Mouse (Mus musculus) testis, adult 2 months (tissue): ENCODE data around the gene Kcns1. TPM values are rescaled to one million over a fixed set of nuclear protein-coding genes. Genes with fewer than 3 reads are reported as not detected.

ENCODE experiments used
- H3K27ac ChIP-seq: fragments of 200-500 bp; 2 replicates; pipeline ENCODE4 v1.5.1; 2012; ENCODE audit warnings: low read depth, low read length; ENCODE audit not compliant: control insufficient read depth, insufficient read depth
- H3K27me3 ChIP-seq: fragments of 200-500 bp; 2 replicates; pipeline ENCODE4 v1.6.1; 2012; ENCODE audit warnings: mild to moderate bottlenecking, low read length, moderate library complexity; ENCODE audit not compliant: control insufficient read depth, insufficient read depth
- H3K36me3 ChIP-seq: fragments of 200-500 bp; 2 replicates; pipeline ENCODE4 v1.6.1; 2012; ENCODE audit warnings: mild to moderate bottlenecking, low read length; ENCODE audit not compliant: control insufficient read depth, insufficient read depth
- H3K4me1 ChIP-seq: fragments of 200-500 bp; 2 replicates; pipeline ENCODE4 v1.6.1; 2012; ENCODE audit warnings: low read length; ENCODE audit not compliant: control insufficient read depth, insufficient read depth
- H3K4me3 ChIP-seq: fragments of 200-500 bp; 2 replicates; pipeline ENCODE4 v1.5.1; 2012; ENCODE audit warnings: low read depth, mild to moderate bottlenecking, low read length, moderate library complexity, mixed read lengths; ENCODE audit not compliant: control insufficient read depth
- CTCF ChIP-seq: fragments of 200-500 bp; IDR thresholded peaks from 2 replicates; pipeline ENCODE4 v1.5.1; 2012; ENCODE audit warnings: low read depth, mild to moderate bottlenecking, inconsistent platforms, low read length, moderate library complexity; ENCODE audit not compliant: control insufficient read depth, insufficient read depth, insufficient replicate concordance
- POLR2A ChIP-seq: fragments of 200-500 bp; IDR thresholded peaks from 2 replicates; pipeline ENCODE4 v1.6.1; 2012; ENCODE audit warnings: low read depth, mild to moderate bottlenecking, inconsistent platforms, low read length, moderate library complexity; ENCODE audit not compliant: control insufficient read depth
- polyA plus RNA-seq: library from polyadenylated mRNA; depleted of rRNA; stranded (reverse); fragments of >200 nt; gene quantifications from 2 replicates; pipeline ENCODE4 v1.2.3, GENCODE M21; 2012

Kcns1 gene
- polyA plus RNA-seq, 1 experiment: 0.67 TPM

- TF ChIP-seq CTCF (no peak), POLR2A (no peak)
- Histone ChIP-seq H3K4me3 (no peak overlapping the region), H3K4me1 (no peaks in the 10 kb centered on the region), H3K27ac (no peak overlapping the region), H3K36me3 (no peaks in the 10 kb centered on the region), H3K27me3 (no peaks in the 10 kb centered on the region)
Observed at GRCm38 (mm10) chr2:164195971-164196699, 25.2 kb upstream of the Kcns1 start.

- Histone ChIP-seq H3K36me3 (no peaks in the 10 kb centered on the region), H3K4me3 (no peak overlapping the region), H3K4me1 (no peaks in the 10 kb centered on the region), H3K27me3 (no peaks in the 10 kb centered on the region), H3K27ac (no peak overlapping the region)
- TF ChIP-seq CTCF (no peak), POLR2A (no peak)
Observed at GRCm38 (mm10) chr2:164194959-164195630, 24.2 kb upstream of the Kcns1 start.

DNA sequence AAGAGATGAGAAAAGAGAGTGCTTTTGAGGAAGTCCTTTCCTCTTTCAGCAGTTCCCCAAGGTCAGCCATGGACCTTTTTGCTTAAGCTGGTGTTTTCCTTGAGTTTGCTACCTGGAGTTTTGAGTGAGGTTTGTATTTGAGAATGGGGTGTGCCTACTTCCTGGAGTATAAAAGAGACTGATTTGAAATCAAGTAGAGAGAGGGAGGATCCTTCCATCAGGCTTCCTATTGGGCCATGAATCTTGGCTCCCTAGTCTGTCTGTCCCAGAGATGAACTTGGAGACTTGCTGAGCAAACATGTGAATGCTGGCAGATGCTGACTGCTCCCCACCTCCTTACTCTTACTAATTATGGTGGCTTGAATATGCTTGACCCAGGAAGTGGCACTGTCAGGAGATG lies 21.4 kb upstream of the Kcns1 start:
- Histone ChIP-seq H3K4me3 (no peak overlapping the region), H3K27me3 (no peaks in the 10 kb centered on the region), H3K4me1 (peaks cover 2% of the 10 kb centered on the region; the same call in 1 of the 2 replicates), H3K36me3 (no peaks in the 10 kb centered on the region), H3K27ac (no peak overlapping the region)
- TF ChIP-seq POLR2A (no peak), CTCF (no peak)

GRCm38 (mm10) chr2:164190576-164190975 lies 19.7 kb upstream of the Kcns1 start, which contains the start of gene Wfdc12:
Wfdc12 (minus strand) TSS chr2:164190608.
- peaks cover 2% of the 10 kb centered on the region; the same call in 1 of the 2 replicates for H3K4me1 ChIP-seq
- H3K36me3 ChIP-seq: no peaks in the 10 kb centered on the region
- H3K27ac ChIP-seq: no peak within 1 kb of the TSS
- H3K4me3 ChIP-seq: no peak within 1 kb of the TSS
- H3K27me3 ChIP-seq: no peaks in the 10 kb centered on the region
- no peak for TF ChIP-seq CTCF
- TF ChIP-seq POLR2A: no peak

DNA sequence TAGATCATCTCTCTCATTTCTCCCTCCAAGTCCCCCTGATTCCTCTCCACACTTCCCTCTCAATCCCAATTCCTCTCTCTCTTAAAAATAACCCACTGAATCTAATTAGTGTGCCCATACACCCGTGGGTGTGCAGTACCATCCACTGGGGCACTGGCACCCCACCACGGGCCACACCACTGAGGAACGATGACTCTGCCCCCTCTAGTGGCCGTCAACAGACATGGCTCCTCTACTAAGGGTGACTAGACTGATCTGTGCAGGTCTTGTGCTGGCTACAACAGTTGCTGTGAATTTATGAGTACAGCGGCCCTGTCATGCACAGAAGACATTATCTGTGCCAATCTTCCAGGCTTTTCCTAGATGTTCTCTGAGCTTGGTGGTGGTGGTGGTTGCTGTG lies 17.8 kb upstream of the Kcns1 start:
- peaks cover 2% of the 10 kb centered on the region; the same call in 1 of the 2 replicates for H3K4me1 ChIP-seq
- no peaks in the 10 kb centered on the region for H3K36me3 ChIP-seq
- H3K27me3 ChIP-seq: no peaks in the 10 kb centered on the region
- TF ChIP-seq CTCF: peak; percentile 50; the same call in 1 of the 2 replicates
- TF ChIP-seq POLR2A: no peak
- H3K4me3 ChIP-seq: no peak overlapping the region
- no peak overlapping the region for H3K27ac ChIP-seq

DNA sequence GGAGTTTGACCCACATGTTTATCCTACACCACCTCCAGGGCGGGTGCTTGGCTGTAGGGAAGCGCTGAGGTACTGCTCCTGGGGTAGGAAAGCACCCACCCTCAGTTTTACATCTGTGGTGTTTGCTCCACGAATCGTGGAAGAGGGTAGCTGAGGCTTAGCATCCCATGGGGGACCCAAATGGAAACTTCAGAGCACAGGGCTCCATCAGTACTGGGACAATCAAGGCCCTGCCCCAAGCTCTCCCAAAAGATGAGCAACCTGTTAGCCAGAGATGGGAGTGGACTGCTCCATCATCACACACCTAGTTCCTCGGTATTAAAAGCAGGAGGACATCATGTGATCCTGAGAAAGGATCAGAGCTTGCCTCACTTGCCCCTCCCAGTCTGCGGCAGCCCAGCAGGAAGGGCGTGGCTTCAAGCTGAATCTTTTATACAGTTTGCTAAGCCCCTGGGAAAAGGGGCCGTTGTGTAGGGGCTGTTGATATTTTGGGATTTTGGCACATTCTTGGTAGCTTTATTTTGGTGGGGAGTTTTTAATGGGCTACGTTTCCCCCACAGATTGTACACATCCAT lies 13.3 kb upstream of the Kcns1 start:
- no peaks in the 10 kb centered on the region for H3K4me1 ChIP-seq
- no peaks in the 10 kb centered on the region for H3K36me3 ChIP-seq
- no peak overlapping the region for H3K4me3 ChIP-seq
- TF ChIP-seq POLR2A: no peak
- TF ChIP-seq CTCF: no peak
- H3K27me3 ChIP-seq: no peaks in the 10 kb centered on the region
- H3K27ac ChIP-seq: no peak overlapping the region

DNA sequence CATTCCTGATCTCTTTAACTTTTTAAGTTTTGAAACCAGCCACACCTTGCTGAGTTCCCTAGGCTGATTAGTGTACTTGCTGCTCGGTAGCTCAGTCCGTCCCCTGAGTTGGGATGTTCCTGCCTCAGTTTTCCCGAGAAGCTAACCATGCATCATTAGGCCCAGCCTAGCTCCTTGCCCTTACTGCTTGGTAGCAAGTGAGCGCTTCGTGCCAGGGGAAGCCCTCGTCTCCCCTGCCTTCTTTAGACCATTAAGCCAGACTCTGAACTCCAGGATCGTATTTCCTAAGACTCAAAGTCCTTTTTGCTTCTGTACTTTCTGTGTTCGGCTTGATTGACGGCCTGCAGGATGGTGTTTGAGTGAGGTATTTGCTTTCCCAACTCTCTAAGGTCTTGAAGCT lies 12.4 kb upstream of the Kcns1 start:
- Histone ChIP-seq H3K27me3 (no peaks in the 10 kb centered on the region), H3K27ac (no peak overlapping the region), H3K36me3 (no peaks in the 10 kb centered on the region), H3K4me3 (no peak overlapping the region), H3K4me1 (no peaks in the 10 kb centered on the region)
- TF ChIP-seq CTCF: no peak
- no peak for TF ChIP-seq POLR2A
